Mouse (Mus musculus) CD8-positive naive resting alpha-beta T cell, adult 57 days (primary cell): Measurements from ENCODE around the gene Cavin4. TPM values are rescaled to one million over a fixed set of nuclear protein-coding genes. Genes with fewer than 3 reads are reported as not detected.

Experiments
- total RNA-seq: library from RNA; stranded (reverse); gene quantifications from one replicate; pipeline ENCODE4 v1.2.4, GENCODE M21; 2023

Cavin4 gene
- not detected for total RNA-seq

DNA sequence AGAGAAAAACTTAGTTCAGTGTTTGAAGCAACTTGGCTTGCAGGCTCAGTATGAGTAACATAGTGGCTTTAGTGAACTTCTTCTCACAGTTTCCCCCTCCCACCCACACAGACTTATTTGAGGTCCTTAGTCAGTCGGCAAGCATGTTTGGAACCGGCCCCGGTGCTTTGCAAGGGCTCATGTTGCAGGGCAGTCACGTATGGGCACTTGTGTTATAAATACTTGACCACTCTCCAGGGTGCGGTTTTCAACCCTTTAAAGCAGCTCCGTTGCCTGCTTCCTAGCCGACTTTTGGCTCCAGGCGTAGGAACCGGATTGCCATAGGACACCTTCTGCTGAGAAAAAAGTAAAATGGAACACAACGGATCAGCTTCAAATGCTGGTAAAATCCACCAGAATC is at the start of gene Cavin4:
Cavin4 (plus strand) TSS at position 244 of the 400 bp plus-strand sequence.

Other genes starting within 250 kb of the Cavin4 start
- gene Tex10, start 190.1 kb upstream of the Cavin4 start, total RNA-seq: 70.8 TPM
- not detected for gene Msantd3, start 123.6 kb upstream of the Cavin4 start, total RNA-seq
- not detected for gene Tmeff1, start 78.3 kb upstream of the Cavin4 start, total RNA-seq